Mouse (Mus musculus) adrenal gland, postnatal 0 days (tissue): ENCODE measurements around the gene Pigg. TPM values are rescaled to one million over a fixed set of nuclear protein-coding genes. Genes with fewer than 3 reads are reported as not detected.

Source experiments
- polyA plus RNA-seq: library from polyadenylated mRNA; unstranded; fragments of >200 nt; fragmentation: Nextera tagmentation; extraction: Ambion mirVana; gene quantifications from 2 replicates; pipeline ENCODE4 v1.2.1, GENCODE M21; 2015

Pigg gene
- polyA plus RNA-seq: 2.6 and 5.1 TPM in 2 replicates

DNA sequence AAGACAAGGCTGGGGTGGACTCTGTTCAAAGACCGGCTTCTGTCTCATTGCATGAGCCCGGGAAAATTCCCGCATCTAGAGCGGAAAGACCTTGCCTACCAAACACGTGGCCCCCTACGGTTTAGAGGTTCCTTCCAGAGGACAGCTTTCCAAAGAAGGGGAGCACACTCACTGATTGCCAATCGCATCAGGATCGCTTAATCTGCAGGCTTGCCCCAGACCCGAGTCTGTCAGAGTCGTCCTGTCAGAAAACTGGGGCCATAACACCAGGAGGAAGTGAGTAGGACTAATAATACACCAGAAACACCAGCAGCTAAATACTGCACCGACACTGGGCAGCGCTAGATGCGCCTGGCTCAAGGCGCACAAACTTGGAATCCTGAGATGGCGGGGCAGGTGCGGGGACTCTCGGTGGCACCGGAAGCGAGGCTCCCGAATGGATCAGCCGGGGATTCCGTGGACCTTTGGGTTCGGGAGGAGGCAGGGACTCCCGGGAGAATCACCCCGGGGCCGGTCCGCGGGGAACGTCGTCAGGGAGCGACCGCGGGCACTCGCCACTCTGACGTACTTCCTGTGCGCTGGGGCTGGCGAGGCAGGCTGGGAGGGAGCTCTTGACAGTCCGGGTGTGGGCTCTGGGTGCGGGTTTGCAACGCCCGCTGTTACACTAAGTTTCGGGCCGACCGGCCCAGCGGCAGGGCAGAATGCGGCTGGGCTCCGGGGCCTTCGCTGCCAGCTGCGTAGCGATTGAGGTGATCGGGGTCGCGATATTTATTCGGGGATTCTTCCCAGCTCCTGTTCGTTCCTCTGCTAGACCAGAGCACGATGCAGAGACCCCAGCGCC lies at the start of gene Pigg:
Pigg (plus strand) TSS at position 386 of the 841 bp plus-strand sequence.

DNA sequence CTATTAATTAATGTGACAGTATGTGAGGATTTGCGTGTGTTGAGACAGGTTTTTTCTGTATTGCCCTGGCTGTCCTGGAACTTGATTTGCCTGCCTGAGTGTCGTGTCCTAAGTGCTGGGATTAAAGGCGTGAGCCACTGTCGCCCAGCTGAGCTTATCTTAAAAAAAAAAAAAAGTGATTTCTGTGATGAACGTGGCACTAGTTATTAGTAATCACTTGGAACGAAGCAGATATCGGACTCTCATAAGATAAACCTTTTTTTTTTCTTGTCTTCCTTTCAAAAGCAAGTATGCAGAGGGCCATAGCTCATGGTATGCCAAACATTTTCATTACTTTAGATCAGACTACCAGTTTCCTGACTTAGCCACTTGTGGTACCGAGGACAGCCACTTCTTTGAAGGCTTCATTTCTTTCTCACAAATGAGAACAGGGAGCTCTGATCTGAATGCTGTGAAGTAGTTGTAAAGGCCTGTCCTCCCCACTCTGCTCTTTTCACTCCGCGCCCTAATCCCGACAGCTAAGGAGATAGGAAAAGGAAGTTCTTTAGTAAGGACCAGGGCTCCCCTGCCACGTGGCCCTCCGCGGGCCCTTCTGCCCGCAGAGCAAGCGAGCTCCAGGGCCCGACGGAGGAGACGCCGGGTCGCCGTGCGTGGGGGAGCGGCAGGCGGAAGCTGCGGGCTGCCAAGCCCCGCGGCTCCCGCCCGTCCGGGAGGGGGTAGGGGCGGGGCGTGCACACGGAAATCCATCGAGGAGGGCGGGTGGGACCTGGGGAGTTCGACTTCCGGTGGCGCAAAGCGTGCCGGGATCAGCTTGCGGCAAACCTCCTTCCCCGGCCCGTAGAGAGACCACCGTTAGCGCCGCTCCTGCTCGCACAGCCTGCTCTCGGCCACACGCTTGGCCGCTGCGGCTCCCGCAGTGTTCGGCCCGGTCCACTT lies 44.0 kb upstream of the Pigg start, which contains the start of gene Dr1:
Dr1 (plus strand) TSS at position 771 of the 936 bp plus-strand sequence.

DNA sequence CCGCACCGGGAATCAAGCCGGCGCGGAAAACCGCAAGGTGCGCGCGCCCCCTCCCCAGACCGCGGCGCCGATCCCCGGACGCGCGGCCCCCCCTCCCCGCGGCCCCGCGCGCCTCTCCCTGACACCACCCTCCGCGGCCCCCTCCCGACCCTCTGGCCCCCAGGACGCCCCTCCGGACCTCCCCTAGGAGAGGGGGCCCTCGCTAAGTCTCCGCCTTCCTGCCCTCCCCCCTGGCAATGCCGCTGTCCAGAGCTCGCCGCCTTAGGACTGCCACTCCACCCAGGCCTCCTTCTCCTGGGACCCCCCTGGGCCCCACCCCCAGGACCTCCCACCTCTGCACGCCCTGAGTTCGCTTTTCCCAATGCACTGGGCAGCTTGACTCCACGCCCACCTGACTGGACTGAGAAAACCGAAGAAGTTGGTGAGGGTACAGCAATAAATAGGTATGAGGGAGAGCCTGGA lies 55.5 kb downstream of the Pigg start, which contains the start of gene Gm42517:
Gm42517 (minus strand) TSS at position 52 of the 462 bp plus-strand sequence.

DNA sequence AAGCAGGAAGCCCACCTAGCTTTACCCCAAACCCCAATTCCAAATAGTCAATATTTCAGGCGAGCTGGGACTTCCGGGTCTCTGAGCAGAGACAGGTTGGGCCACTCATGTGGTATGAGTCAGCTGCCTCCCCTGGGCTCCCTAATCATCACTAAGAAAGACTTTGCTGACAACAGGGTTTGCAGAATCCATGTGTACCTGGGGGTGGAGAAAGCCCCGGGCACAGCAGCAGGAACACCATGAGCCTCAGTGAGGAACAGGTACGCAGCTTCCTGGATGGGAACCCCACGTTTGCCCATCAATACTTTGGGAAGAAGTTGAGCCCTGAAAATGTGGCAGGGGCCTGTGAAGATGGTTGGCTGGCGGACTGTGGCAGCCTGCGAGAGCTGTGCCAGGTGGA lies 75.8 kb downstream of the Pigg start, which contains the start of gene Pde6b:
Pde6b (plus strand) TSS at position 191 of the 400 bp plus-strand sequence.

Other genes starting within 250 kb of the Pigg start
- gene Mtf2, start 246.9 kb upstream of the Pigg start, polyA plus RNA-seq: 39.4 and 47.8 TPM in 2 replicates
- gene Tmed5, start 180.0 kb upstream of the Pigg start, polyA plus RNA-seq: 29.4 and 32.0 TPM in 2 replicates
- gene Ccdc18, start 179.7 kb upstream of the Pigg start, polyA plus RNA-seq: 4.2 and 4.9 TPM in 2 replicates
- gene Dr1, start 43.7 kb upstream of the Pigg start, polyA plus RNA-seq: 27.8 and 33.8 TPM in 2 replicates
- 0.23 and 0.46 TPM in 2 replicates for gene Gm42517, start 55.3 kb downstream of the Pigg start, polyA plus RNA-seq
- gene Pde6b, start 75.8 kb downstream of the Pigg start, polyA plus RNA-seq: 0.14 TPM in 1 of 2 replicates, not detected in the other
- gene Atp5k, start 121.8 kb downstream of the Pigg start, polyA plus RNA-seq: 514 and 634 TPM in 2 replicates
- gene Mfsd7a, start 136.3 kb downstream of the Pigg start, polyA plus RNA-seq: 0.35 and 0.68 TPM in 2 replicates
- 9.8 and 10.1 TPM in 2 replicates for gene Pcgf3, start 148.6 kb downstream of the Pigg start, polyA plus RNA-seq
- gene Cplx1, start 237.4 kb downstream of the Pigg start, polyA plus RNA-seq: 9.4 and 32.9 TPM in 2 replicates